Mouse (Mus musculus) C2C12 (cell line): ENCODE measurements around the gene Zfp143. TPM values are rescaled to one million over a fixed set of nuclear protein-coding genes. Genes with fewer than 3 reads are reported as not detected.

ENCODE experiments used
- H3K27me3 ChIP-seq: one replicate; pipeline ENCODE4 v1.6.1; 2011; ENCODE audit not compliant: control insufficient read depth, insufficient read depth, insufficient read length
- H3K36me3 ChIP-seq: one replicate; pipeline ENCODE4 v1.6.1; 2011; ENCODE audit not compliant: control insufficient read depth, insufficient read depth
- H3K4me3 ChIP-seq: one replicate; pipeline ENCODE4 v1.5.1; 2011; ENCODE audit warnings: mild to moderate bottlenecking, control low read depth; ENCODE audit not compliant: poor library complexity, insufficient read depth, severe bottlenecking
- H3K79me2 ChIP-seq: one replicate; pipeline ENCODE4 v1.6.1; 2011; ENCODE audit not compliant: control insufficient read depth, insufficient read depth
- H3K79me3 ChIP-seq: one replicate; pipeline ENCODE4 v1.6.1; 2011; ENCODE audit warnings: low read depth, control low read depth
- H3ac ChIP-seq: one replicate; pipeline ENCODE3; 2011; ENCODE audit warnings: low read depth; ENCODE audit not compliant: control insufficient read depth, insufficient read length
- CEBPB ChIP-seq: IDR thresholded peaks from one replicate; pipeline ENCODE4 v1.6.1; 2011; ENCODE audit warnings: low read depth, mild to moderate bottlenecking, control low read depth, moderate library complexity
- CTCF ChIP-seq: IDR thresholded peaks from one replicate; pipeline ENCODE4 v1.5.1; 2011; ENCODE audit not compliant: control insufficient read depth, insufficient read depth, insufficient read length
- FOSL1 ChIP-seq: IDR thresholded peaks from one replicate; pipeline ENCODE4 v1.8.0; 2011; ENCODE audit warnings: mild to moderate bottlenecking, low read length; ENCODE audit not compliant: poor library complexity, insufficient read depth, severe bottlenecking
- MAX ChIP-seq: IDR thresholded peaks from one replicate; pipeline ENCODE4 v1.6.1; 2011; ENCODE audit warnings: mild to moderate bottlenecking, control low read depth
- MYOD1 ChIP-seq: IDR thresholded peaks from one replicate; pipeline ENCODE4 v1.6.1; 2011; ENCODE audit warnings: low read depth; ENCODE audit not compliant: control insufficient read depth, insufficient read length
- MYOG ChIP-seq: IDR thresholded peaks from one replicate; pipeline ENCODE4 v1.6.1; 2011; ENCODE audit not compliant: control insufficient read depth, insufficient read length; ENCODE audit errors: extremely low read depth
- USF1 ChIP-seq: IDR thresholded peaks from one replicate; pipeline ENCODE4 v1.6.1; 2011; ENCODE audit warnings: low read depth, mild to moderate bottlenecking, control low read depth, moderate library complexity
- long read RNA-seq, 2 experiments: library from polyadenylated mRNA; unstranded; transcript quantifications; one replicate each; pipeline ENCODE4 v2.0.0; 2019 to 2020
- polyA plus RNA-seq: library from polyadenylated mRNA; unstranded; fragments of >200 nt; fragmentation: generic; extraction: Trizol; gene quantifications from one replicate; pipeline ENCODE4 v1.2.1, GENCODE M21; 2012; ENCODE audit warnings: missing spikeins

Zfp143 gene
- polyA plus RNA-seq, result 7.5 TPM
- long read RNA-seq, experiment 1, transcript Zfp143-201 (16 exons, 3,003 nt), result major isoform, 6 of 13 reads
- long read RNA-seq, experiment 1, partial matches to known transcripts, result 3 of 13 reads
- long read RNA-seq, experiment 1, other reads (novel, unspliced or antisense), result 2 of 13 reads
- long read RNA-seq, experiment 2, transcript Zfp143-201 (16 exons, 3,003 nt), result major isoform, 40 of 80 reads
- long read RNA-seq, experiment 2, transcript Zfp143-205 (16 exons, 2,631 nt), result minor isoform, 29 of 80 reads
- long read RNA-seq, experiment 2, partial matches to known transcripts, result 1 of 80 reads
- long read RNA-seq, experiment 2, other reads (novel, unspliced or antisense), result 9 of 80 reads

GRCm38 (mm10) chr7:110061199-110061751, at the start of gene Zfp143:
TSS of gene Zfp143 (plus strand) at chr7:110061217.
- peak within 1 kb of the TSS; percentile 56 for H3K4me3 ChIP-seq
- peaks cover 33% of the 10 kb centered on the region for H3K79me3 ChIP-seq
- H3K79me2 ChIP-seq, result peaks cover 42% of the 10 kb centered on the region
- TF ChIP-seq CTCF (no peak), CEBPB (no peak), MAX (no peak), MYOD1 (no peak), USF1 (no peak), MYOG (no peak), FOSL1 (no peak)
- no peaks in the 10 kb centered on the region for H3K27me3 ChIP-seq
- H3K36me3 ChIP-seq, result peaks cover 31% of the 10 kb centered on the region
- H3ac ChIP-seq, result peak within 1 kb of the TSS; percentile 98

DNA sequence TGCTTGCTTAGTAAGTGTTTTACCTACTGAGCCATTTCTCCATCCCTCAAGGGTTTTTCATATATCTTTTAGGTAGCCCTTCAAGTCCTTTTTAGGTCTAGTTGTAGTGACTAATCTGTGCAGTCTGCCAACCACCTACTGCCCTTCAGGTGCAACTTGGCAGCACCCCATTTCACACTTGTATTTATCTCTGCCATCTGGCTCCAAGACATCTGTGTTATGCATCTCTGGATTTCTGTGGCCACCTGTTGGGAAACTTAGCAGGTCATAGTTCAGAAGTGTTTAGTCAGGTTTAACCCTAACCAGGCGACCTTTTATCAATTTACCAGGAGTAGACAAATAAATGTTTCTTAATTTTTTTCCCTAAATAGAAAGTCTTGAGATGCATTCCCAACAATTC, 49.6 kb upstream of the Zfp143 start:
- Histone ChIP-seq H3K79me3 (no peaks in the 10 kb centered on the region), H3K36me3 (no peaks in the 10 kb centered on the region), H3ac (no peak overlapping the region), H3K4me3 (no peak overlapping the region), H3K79me2 (no peaks in the 10 kb centered on the region), H3K27me3 (no peaks in the 10 kb centered on the region)
- TF ChIP-seq MYOG (no peak), MAX (no peak), USF1 (no peak), FOSL1 (no peak), MYOD1 (no peak), CEBPB (no peak), CTCF (no peak)

DNA sequence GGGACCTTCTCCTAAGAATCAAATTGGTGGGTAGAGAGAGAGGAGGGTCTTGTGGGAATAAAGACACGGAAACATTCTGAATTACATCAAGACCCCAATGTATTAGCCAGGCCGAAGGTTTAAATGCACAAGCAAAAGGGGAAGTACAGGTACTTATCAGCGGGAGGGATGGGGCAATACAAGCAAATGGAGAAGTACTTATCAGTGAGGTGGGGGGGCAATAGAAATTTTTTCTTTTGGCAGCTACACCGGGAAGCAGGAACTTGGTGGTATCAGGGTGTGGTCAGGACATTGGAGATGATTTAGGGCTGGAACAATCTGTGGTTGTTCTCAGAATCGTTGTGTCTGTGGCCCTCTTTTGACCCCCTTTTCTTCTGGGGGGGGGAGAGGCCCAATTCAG, 46.7 kb upstream of the Zfp143 start:
- no peak overlapping the region for H3ac ChIP-seq
- peaks cover 11% of the 10 kb centered on the region for H3K79me3 ChIP-seq
- no peaks in the 10 kb centered on the region for H3K36me3 ChIP-seq
- no peak for TF ChIP-seq MAX
- TF ChIP-seq MYOG, result no peak
- no peak for TF ChIP-seq CEBPB
- no peak for TF ChIP-seq MYOD1
- TF ChIP-seq FOSL1, result no peak
- TF ChIP-seq CTCF, result no peak
- no peak for TF ChIP-seq USF1
- H3K27me3 ChIP-seq, result no peaks in the 10 kb centered on the region
- no peak overlapping the region for H3K4me3 ChIP-seq
- peaks cover 12% of the 10 kb centered on the region for H3K79me2 ChIP-seq

- Histone ChIP-seq H3K79me2 (peaks cover 51% of the 10 kb centered on the region), H3K27me3 (no peaks in the 10 kb centered on the region), H3K36me3 (peaks cover 23% of the 10 kb centered on the region), H3ac (peak within 1 kb of the TSS; percentile 94), H3K79me3 (peaks cover 50% of the 10 kb centered on the region), H3K4me3 (peak within 1 kb of the TSS; percentile 94)
- no peak for TF ChIP-seq MYOD1
- TF ChIP-seq CTCF, result no peak
- TF ChIP-seq CEBPB, result no peak
- peak; percentile 79 for TF ChIP-seq MAX
- TF ChIP-seq USF1, result peak; percentile 83
These were observed 42.8 kb upstream of the Zfp143 start, which contains the start of gene Ipo7 for GRCm38 (mm10) chr7:110018117-110018630. TSS of gene Ipo7 (plus strand) at chr7:110018274.

- peak overlapping the region; percentile 94 for H3ac ChIP-seq
- H3K79me2 ChIP-seq, result peaks cover 58% of the 10 kb centered on the region
- peaks cover 23% of the 10 kb centered on the region for H3K36me3 ChIP-seq
- TF ChIP-seq CTCF (no peak), MYOD1 (no peak), MYOG (no peak), MAX (no peak), CEBPB (no peak), USF1 (no peak), FOSL1 (no peak)
- H3K27me3 ChIP-seq, result no peaks in the 10 kb centered on the region
- H3K79me3 ChIP-seq, result peaks cover 57% of the 10 kb centered on the region
- H3K4me3 ChIP-seq, result peak overlapping the region; percentile 94
These were observed 42.2 kb upstream of the Zfp143 start for GRCm38 (mm10) chr7:110018631-110019482.
